Mouse (Mus musculus): ENCODE measurements at regions not wholly inside any gene's neighbourhood (a gene's known extent, or its start where the extent isn't known, plus 50 kb on each side); places are given as distances from the start of the nearest gene placed in this dataset.

GRCm38 (mm10) chr14:25005241-25005946, 453.6 kb upstream of the Zmiz1 start:
- DNase-seq (ENCODE audit: low read depth) = no peak

GRCm38 (mm10) chr14:25011926-25012325, 447.1 kb upstream of the Zmiz1 start:
- no peak for DNase-seq (ENCODE audit: low read depth)

- no peak for DNase-seq (ENCODE audit: low read depth)
These were observed 443.4 kb upstream of the Zmiz1 start for GRCm38 (mm10) chr14:25015288-25016238.

GRCm38 (mm10) chr14:25017860-25018259, 441.1 kb upstream of the Zmiz1 start:
- no peak for DNase-seq (ENCODE audit: low read depth)

GRCm38 (mm10) chr14:25019306-25019905, 439.6 kb upstream of the Zmiz1 start:
- DNase-seq (ENCODE audit: low read depth) = no peak

GRCm38 (mm10) chr14:25022523-25023269, 436.3 kb upstream of the Zmiz1 start:
- no peak for DNase-seq (ENCODE audit: low read depth)

GRCm38 (mm10) chr14:25023270-25023800, 435.6 kb upstream of the Zmiz1 start:
- no peak for DNase-seq (ENCODE audit: low read depth)

- DNase-seq (ENCODE audit: low read depth) = no peak
These were observed 433.9 kb upstream of the Zmiz1 start for GRCm38 (mm10) chr14:25025074-25025473.

- DNase-seq (ENCODE audit: low read depth) = no peak
These were observed 431.9 kb upstream of the Zmiz1 start for GRCm38 (mm10) chr14:25027076-25027475.

GRCm38 (mm10) chr14:25027842-25028241, 431.1 kb upstream of the Zmiz1 start:
- DNase-seq (ENCODE audit: low read depth) = no peak

GRCm38 (mm10) chr14:25030881-25031280, 428.1 kb upstream of the Zmiz1 start:
- no peak for DNase-seq (ENCODE audit: low read depth)

- no peak for DNase-seq (ENCODE audit: low read depth)
These were observed 427.0 kb upstream of the Zmiz1 start for GRCm38 (mm10) chr14:25031756-25032680.

GRCm38 (mm10) chr14:25032899-25033298, 426.1 kb upstream of the Zmiz1 start:
- DNase-seq (ENCODE audit: low read depth) = no peak

GRCm38 (mm10) chr14:25042265-25042664, 416.7 kb upstream of the Zmiz1 start:
- no peak for DNase-seq (ENCODE audit: low read depth)

- no peak for DNase-seq (ENCODE audit: low read depth)
These were observed 414.9 kb upstream of the Zmiz1 start for GRCm38 (mm10) chr14:25044106-25044505.

GRCm38 (mm10) chr14:25044867-25045266, 414.1 kb upstream of the Zmiz1 start:
- no peak for DNase-seq (ENCODE audit: low read depth)

GRCm38 (mm10) chr14:25050674-25051251, 408.2 kb upstream of the Zmiz1 start:
- DNase-seq (ENCODE audit: low read depth) = no peak

GRCm38 (mm10) chr14:25052175-25052574, 406.8 kb upstream of the Zmiz1 start:
- DNase-seq (ENCODE audit: low read depth) = no peak

GRCm38 (mm10) chr14:25059351-25059750, 399.6 kb upstream of the Zmiz1 start:
- no peak for DNase-seq (ENCODE audit: low read depth)

GRCm38 (mm10) chr14:25060285-25060684, 398.7 kb upstream of the Zmiz1 start:
- DNase-seq (ENCODE audit: low read depth) = no peak

Data from c-Kit-positive CD71-negative TER-119-negative erythroid progenitor cells, embryonic 14.5 days (primary cell).